ENCODE assay signal across 26 mouse cellular contexts in the genomic region with DNA sequence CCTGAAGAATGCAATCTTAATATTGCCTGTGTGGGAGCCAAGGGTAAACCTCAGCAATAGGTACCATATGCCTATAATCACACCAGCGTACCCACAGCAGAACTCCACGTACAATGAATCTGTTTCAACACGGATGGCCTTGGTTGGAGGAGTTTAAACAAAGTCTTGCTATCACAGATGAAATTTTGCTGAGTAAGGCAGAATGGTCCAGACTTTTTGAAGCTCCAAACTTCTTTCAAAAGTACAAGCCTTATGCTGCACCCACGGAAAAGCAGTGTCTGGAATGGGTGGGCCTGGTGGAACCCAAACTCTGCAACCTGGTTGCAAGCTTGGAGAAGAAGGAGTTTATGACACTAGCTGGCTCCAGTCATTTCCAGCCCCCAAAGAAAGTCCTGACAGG. TPM values are rescaled to one million over a fixed set of nuclear protein-coding genes. Genes with fewer than 3 reads are reported as not detected.
"Had no signal": no experiment of that assay in that cellular context is flagged by ENCODE, and none has a peak within 500 bp of the region (broad histone marks: within the 10 kb centered on the region; RNA-seq: fewer than 3 reads in every experiment).

No protein-coding gene starts in this region.

- H3K4me3 ChIP-seq: heart, embryonic 10.5 days; heart, embryonic 12.5 days; hindbrain, embryonic 10.5 days; hindbrain, embryonic 12.5 days; intestine, embryonic 15.5 days; layer of hippocampus, adult 2 months; left cerebral cortex, adult 2 months; limb, embryonic 10.5 days; limb, embryonic 12.5 days; liver, embryonic 13.5 days had no signal

- H3K27ac ChIP-seq: heart, embryonic 10.5 days; hindbrain, embryonic 10.5 days; hindbrain, embryonic 12.5 days; hindbrain, embryonic 14.5 days; intestine, embryonic 15.5 days; layer of hippocampus, adult 2 months; left cerebral cortex, adult 2 months; limb, embryonic 10.5 days; limb, embryonic 12.5 days; liver, embryonic 13.5 days had no signal

- DNase-seq: gastrocnemius, postnatal 25 days; heart, adult 18-20 months; heart, postnatal 14 days; heart, postnatal 4 days; kidney, adult 18-20 months; kidney, adult 8-10 months; kidney, postnatal 10 days; kidney, postnatal 25 days; kidney, postnatal 4 days; liver; liver, embryonic 13.5 days had no signal

- H3K4me1 ChIP-seq: heart, embryonic 12.5 days; hindbrain, embryonic 10.5 days; hindbrain, embryonic 12.5 days; intestine, embryonic 15.5 days; limb, embryonic 10.5 days; limb, embryonic 12.5 days; liver, embryonic 13.5 days had no signal

- H3K27me3 ChIP-seq: intestine, embryonic 15.5 days; liver, embryonic 13.5 days had no signal

- H3K9me3 ChIP-seq: heart, embryonic 10.5 days; heart, embryonic 12.5 days; hindbrain, embryonic 10.5 days; hindbrain, embryonic 12.5 days; intestine, embryonic 15.5 days; limb, embryonic 10.5 days; limb, embryonic 12.5 days; liver, embryonic 13.5 days had no signal

- ATAC-seq: hindbrain, embryonic 16.5 days; inflammation-experienced regulatory T-cells, adult 6 months; intestine, embryonic 15.5 days; intestine, postnatal 0 days had no signal

- H3K9ac ChIP-seq: heart, embryonic 12.5 days; hindbrain, embryonic 12.5 days; hindbrain, embryonic 14.5 days; intestine, embryonic 15.5 days; limb, embryonic 12.5 days; liver, embryonic 13.5 days had no signal

- H3K36me3 ChIP-seq: heart, embryonic 10.5 days; heart, embryonic 12.5 days; hindbrain, embryonic 10.5 days; hindbrain, embryonic 12.5 days; intestine, embryonic 15.5 days; limb, embryonic 10.5 days; limb, embryonic 12.5 days; liver, embryonic 13.5 days had no signal

- H3K4me2 ChIP-seq: heart, embryonic 12.5 days; hindbrain, embryonic 12.5 days; hindbrain, embryonic 14.5 days; intestine, embryonic 15.5 days; limb, embryonic 12.5 days; liver, embryonic 11.5 days; liver, embryonic 13.5 days had no signal

RNA-seq across cellular contexts. Expression of a gene that starts 32.7 kb away (rescaled TPM):
- total RNA-seq: granulocyte monocyte progenitor cell, adult 5-6 weeks had no signal
- polyA plus RNA-seq: inflammation-experienced regulatory T-cells, adult 6 months had no signal

RNA-seq across cellular contexts. Expression of a gene that starts 40.5 kb away (rescaled TPM):
- total RNA-seq: granulocyte monocyte progenitor cell, adult 5-6 weeks had no signal
- polyA plus RNA-seq: inflammation-experienced regulatory T-cells, adult 6 months had no signal
